In genomic region chr1:35865263-35865662, GRCm38 (mm10) we compare ENCODE assay signal across 16 mouse cellular contexts.
"Had no signal": no experiment of that assay in that cellular context is flagged by ENCODE, and none has a peak within 500 bp of the region (broad histone marks: within the 10 kb centered on the region; RNA-seq: fewer than 3 reads in every experiment).

No protein-coding gene starts in this region.

- H3K4me2 ChIP-seq: neural tube, embryonic 12.5 days; neural tube, embryonic 13.5 days; neural tube, embryonic 15.5 days; stomach, embryonic 15.5 days had no signal

- H3K27me3 ChIP-seq: neural tube, embryonic 12.5 days; neural tube, embryonic 13.5 days; neural tube, embryonic 15.5 days; stomach, embryonic 15.5 days had no signal

- H3K4me3 ChIP-seq: neural tube, embryonic 12.5 days; neural tube, embryonic 13.5 days; neural tube, embryonic 15.5 days; stomach, embryonic 15.5 days had no signal

- H3K4me1 ChIP-seq: neural tube, embryonic 12.5 days; stomach, embryonic 15.5 days had no signal

- H3K27ac ChIP-seq: neural tube, embryonic 12.5 days; neural tube, embryonic 13.5 days; neural tube, embryonic 15.5 days; stomach, embryonic 15.5 days had no signal

- DNase-seq: retina, postnatal 1 day; right cerebral cortex, adult 18-20 months; right cerebral cortex, postnatal 14 days; right cerebral cortex, postnatal 25 days; right cerebral cortex, postnatal 4 days; spleen, adult 18-20 months; thymus, adult 18-20 months; thymus, adult 2 months; thymus, postnatal 14 days; thymus, postnatal 25 days; thymus, postnatal 36 days; thymus, postnatal 4 days had no signal

- H3K36me3 ChIP-seq: neural tube, embryonic 12.5 days; neural tube, embryonic 13.5 days; neural tube, embryonic 15.5 days; stomach, embryonic 15.5 days had no signal

- H3K9me3 ChIP-seq: neural tube, embryonic 12.5 days; neural tube, embryonic 13.5 days; neural tube, embryonic 15.5 days; stomach, embryonic 15.5 days had no signal

- H3K9ac ChIP-seq: neural tube, embryonic 12.5 days; neural tube, embryonic 13.5 days; neural tube, embryonic 15.5 days; stomach, embryonic 15.5 days had no signal
